Mouse (Mus musculus) activated CD4-positive, CD25-positive, alpha-beta regulatory T cell, adult 4 months (primary cell): ENCODE measurements around the gene Olfr1509. TPM values are rescaled to one million over a fixed set of nuclear protein-coding genes. Genes with fewer than 3 reads are reported as not detected.
"Not testable (repeated sequence)": the region's sequence is repeated elsewhere in the genome, so short reads cannot be mapped to it uniquely, and the experiment has no call there.

ENCODE experiments used
- ATAC-seq: one replicate; pipeline ENCODE4 v1.8.0; 2017
- polyA plus RNA-seq, 2 experiments: library from polyadenylated mRNA; unstranded; fragments of 100-300 nt; shearing (Covaris generic); gene quantifications; one replicate each; pipeline ENCODE4 v1.2.1; 2017

The Olfr1509 gene
- polyA plus RNA-seq, result not detected

- ATAC-seq, result no peak
Observed at GRCm38 (mm10) chr14:52442690-52443089, at the start of gene Olfr1509. Gene Olfr1509, plus strand, starts transcription at chr14:52442990.

- no peak for ATAC-seq
Observed at GRCm38 (mm10) chr14:52397279-52397678, 45.5 kb upstream of the Olfr1509 start, which contains the start of gene Olfr1511. Gene Olfr1511, minus strand, starts transcription at chr14:52397379.

- ATAC-seq, result not testable (repeated sequence)
Observed at GRCm38 (mm10) chr14:52410142-52410919, 32.5 kb upstream of the Olfr1509 start.

- ATAC-seq, result no peak
Observed at GRCm38 (mm10) chr14:52414273-52414672, 28.5 kb upstream of the Olfr1509 start, which contains the start of gene Olfr1510. Gene Olfr1510, minus strand, starts transcription at chr14:52414373.

- ATAC-seq, result no peak
Observed at GRCm38 (mm10) chr14:52427686-52428085, 15.1 kb upstream of the Olfr1509 start.

- ATAC-seq, result no peak
Observed at GRCm38 (mm10) chr14:52451138-52451537, 8.3 kb downstream of the Olfr1509 start.

- ATAC-seq, result no peak
Observed at GRCm38 (mm10) chr14:52461928-52462327, 19.1 kb downstream of the Olfr1509 start.

- ATAC-seq, result no peak
Observed at GRCm38 (mm10) chr14:52465738-52466137, 22.9 kb downstream of the Olfr1509 start.

- ATAC-seq, result no peak
Observed at GRCm38 (mm10) chr14:52467395-52467794, 24.6 kb downstream of the Olfr1509 start, which contains the start of gene Olfr1508. Gene Olfr1508, minus strand, starts transcription at chr14:52467495.

- no peak for ATAC-seq
Observed at GRCm38 (mm10) chr14:52495516-52495915, 52.7 kb downstream of the Olfr1509 start, which contains the start of gene Olfr1507. Gene Olfr1507, minus strand, starts transcription at chr14:52495749.

Other genes with a start within 250 kb of the Olfr1509 start
- gene Supt16, start 245.6 kb upstream of the Olfr1509 start, polyA plus RNA-seq, result 10 to 100 TPM; 46.7 to 52.4 TPM
- 10 to 100 TPM; 58.3 to 58.5 TPM for gene Chd8, start 185.2 kb upstream of the Olfr1509 start, polyA plus RNA-seq
- 10 to 100 TPM; 66.0 to 76.9 TPM for gene Tox4, start 163.8 kb upstream of the Olfr1509 start, polyA plus RNA-seq
- 10 to 100 TPM; 14.5 to 17.3 TPM for gene Rab2b, start 163.4 kb upstream of the Olfr1509 start, polyA plus RNA-seq
- gene Mettl3, start 137.9 kb upstream of the Olfr1509 start, polyA plus RNA-seq, result 10 to 100 TPM; 32.3 to 33.8 TPM
- gene Sall2, start 114.2 kb upstream of the Olfr1509 start, polyA plus RNA-seq, result 1 to 10 TPM; 2.9 to 4.1 TPM
- under 1 TPM in 1 of 2 experiments, not detected in 1; 0.12 TPM for gene Olfr1513, start 86.6 kb upstream of the Olfr1509 start, polyA plus RNA-seq
- gene Olfr1512, start 63.8 kb upstream of the Olfr1509 start, polyA plus RNA-seq, result not detected
- not detected for gene Olfr1511, start 45.6 kb upstream of the Olfr1509 start, polyA plus RNA-seq
- not detected for gene Olfr1510, start 28.6 kb upstream of the Olfr1509 start, polyA plus RNA-seq
- not detected for gene Olfr1508, start 24.5 kb downstream of the Olfr1509 start, polyA plus RNA-seq
- gene Olfr1507, start 52.8 kb downstream of the Olfr1509 start, polyA plus RNA-seq, result under 1 TPM in 1 of 2 experiments, not detected in 1; 0.81 TPM